Mouse (Mus musculus) liver, embryonic 13.5 days (tissue): Measurements from ENCODE around the gene Nupl1. TPM values are rescaled to one million over a fixed set of nuclear protein-coding genes. Genes with fewer than 3 reads are reported as not detected.
A peak's percentile ranks its signal among the peaks of the same experiment; 100 is the strongest.

ENCODE experiments used
- ATAC-seq: fragments of 200-750 bp; cut with Nextera tagmentation; 2 replicates; pipeline ENCODE4 v1.8.0; 2017; ENCODE audit warnings: low read depth, mild to moderate bottlenecking, moderate number of reproducible peaks, moderate library complexity
- DNase-seq: peaks from one replicate; pipeline ENCODE4 v3.0.0; 2022
- H3K27ac ChIP-seq: fragments of 300-500 bp; sonication (generic); 2 replicates; pipeline ENCODE4 v1.5.1; 2015; ENCODE audit warnings: moderate library complexity, mild to moderate bottlenecking, inconsistent platforms
- H3K27me3 ChIP-seq: fragments of 300-500 bp; sonication (generic); 2 replicates; pipeline ENCODE4 v1.6.1; 2015; ENCODE audit warnings: mild to moderate bottlenecking, inconsistent platforms
- H3K36me3 ChIP-seq: fragments of 300-500 bp; sonication (generic); 2 replicates; pipeline ENCODE4 v1.6.1; 2015; ENCODE audit warnings: mild to moderate bottlenecking, inconsistent platforms
- H3K4me1 ChIP-seq: fragments of 300-500 bp; sonication (generic); replicated peaks from 2 replicates; pipeline ENCODE4 v1.6.1; 2015; ENCODE audit warnings: inconsistent platforms
- H3K4me2 ChIP-seq: fragments of 300-500 bp; sonication (generic); 2 replicates; pipeline ENCODE4 v1.6.1; 2015; ENCODE audit warnings: inconsistent platforms, mild to moderate bottlenecking, moderate library complexity
- H3K4me3 ChIP-seq: fragments of 300-500 bp; sonication (generic); replicated peaks from 2 replicates; pipeline ENCODE4 v1.5.1; 2015; ENCODE audit warnings: mild to moderate bottlenecking, inconsistent platforms
- H3K9ac ChIP-seq: fragments of 300-500 bp; sonication (generic); 2 replicates; pipeline ENCODE4 v1.6.1; 2015; ENCODE audit warnings: mild to moderate bottlenecking, inconsistent platforms
- H3K9me3 ChIP-seq: fragments of 300-500 bp; sonication (generic); replicated peaks from 2 replicates; pipeline ENCODE4 v1.6.1; 2016; ENCODE audit warnings: inconsistent platforms
- WGBS: fragments of 180-500 bp; shearing (Covaris S2); methylation state at CpG from one replicate; pipeline ENCODE4 v1.1.7; 2015; ENCODE audit not compliant: insufficient replicate concordance; 5-methylcytosine and 5-hydroxymethylcytosine counted together
- polyA plus RNA-seq: library from polyadenylated mRNA; unstranded; fragments of >200 nt; fragmentation: Nextera tagmentation; extraction: Ambion mirVana; gene quantifications from 2 replicates; pipeline ENCODE4 v1.2.1, GENCODE M21; 2015

Gene Nupl1
- polyA plus RNA-seq, 1 experiment from 2014 or later = not detected

DNA sequence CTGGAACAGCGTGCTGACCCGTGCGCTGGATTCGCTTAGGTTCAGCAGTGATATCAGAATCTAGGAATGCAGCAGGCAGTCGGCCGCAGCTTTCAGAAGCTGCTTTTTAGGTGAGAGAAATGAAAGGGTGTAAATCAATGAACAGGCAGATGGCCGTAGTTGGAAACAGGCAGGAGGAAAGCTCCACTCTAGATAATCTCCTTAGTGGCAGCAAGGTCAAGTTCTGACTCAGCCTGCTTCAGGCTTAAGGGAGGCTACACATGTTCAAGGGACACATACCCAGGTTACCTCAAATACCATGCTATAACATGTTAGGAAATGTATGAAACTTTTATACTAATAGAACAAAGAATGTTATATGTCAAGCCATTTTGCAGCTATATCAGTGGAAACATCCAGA lies 11.1 kb upstream of the Nupl1 start:
- no peak overlapping the region for H3K27ac ChIP-seq
- H3K4me3 ChIP-seq = no peak overlapping the region
- DNase-seq (no peak), ATAC-seq (no peak)
- no peak overlapping the region for H3K4me2 ChIP-seq
- H3K27me3 ChIP-seq = no peaks in the 10 kb centered on the region
- H3K9ac ChIP-seq = no peak overlapping the region
- no peaks in the 10 kb centered on the region for H3K9me3 ChIP-seq
- WGBS = 73% methylated on average over 7 of the region's 7 CpGs
- no peaks in the 10 kb centered on the region for H3K36me3 ChIP-seq
- H3K4me1 ChIP-seq = peaks cover 18% of the 10 kb centered on the region

- no peaks in the 10 kb centered on the region for H3K27me3 ChIP-seq
Measured at GRCm38 (mm10) chr14:60257851-60258250, 6.6 kb upstream of the Nupl1 start.

DNA sequence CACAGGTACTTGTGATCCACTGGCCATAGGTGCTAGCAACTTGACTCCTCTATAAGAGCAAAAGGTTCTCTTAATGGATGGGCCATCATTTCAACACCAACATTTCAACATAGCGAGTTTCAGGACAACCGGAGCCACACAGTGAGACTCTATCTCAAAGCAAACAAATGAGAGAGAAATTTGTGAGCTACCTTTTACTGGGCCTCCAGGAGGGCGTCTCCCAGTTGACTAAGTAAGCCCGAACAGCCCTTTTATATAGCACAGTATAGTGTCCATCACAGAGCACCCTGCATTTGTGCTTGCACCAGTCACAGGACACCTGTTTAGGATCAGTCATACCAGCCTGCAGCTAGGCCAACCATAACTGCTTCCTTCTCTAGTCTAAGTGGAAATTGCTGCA lies 5.9 kb upstream of the Nupl1 start:
- Histone ChIP-seq H3K4me1 (peaks cover 27% of the 10 kb centered on the region), H3K36me3 (no peaks in the 10 kb centered on the region), H3K27me3 (no peaks in the 10 kb centered on the region), H3K4me2 (peak overlapping the region; percentile 49), H3K9ac (peak overlapping the region; percentile 26; the same call in 1 of the 2 replicates), H3K27ac (peak overlapping the region; percentile 39; the same call in 1 of the 2 replicates), H3K4me3 (no peak overlapping the region; the same call in 1 of the 2 replicates), H3K9me3 (no peaks in the 10 kb centered on the region)
- DNase-seq (no peak), ATAC-seq (peak; percentile 76)
- 52% methylated on average over 4 of the region's 4 CpGs for WGBS

More at GRCm38 (mm10) chr14:60257851-60258250, 6.6 kb upstream of the Nupl1 start:
- Histone ChIP-seq H3K4me2 (no peak overlapping the region), H3K9me3 (no peaks in the 10 kb centered on the region), H3K4me3 (no peak overlapping the region), H3K9ac (no peak overlapping the region), H3K36me3 (no peaks in the 10 kb centered on the region), H3K4me1 (peaks cover 20% of the 10 kb centered on the region), H3K27ac (no peak overlapping the region)
- 75% methylated on average over 1 of the region's 1 CpGs for WGBS
- ATAC-seq = no peak
- DNase-seq = no peak

DNA sequence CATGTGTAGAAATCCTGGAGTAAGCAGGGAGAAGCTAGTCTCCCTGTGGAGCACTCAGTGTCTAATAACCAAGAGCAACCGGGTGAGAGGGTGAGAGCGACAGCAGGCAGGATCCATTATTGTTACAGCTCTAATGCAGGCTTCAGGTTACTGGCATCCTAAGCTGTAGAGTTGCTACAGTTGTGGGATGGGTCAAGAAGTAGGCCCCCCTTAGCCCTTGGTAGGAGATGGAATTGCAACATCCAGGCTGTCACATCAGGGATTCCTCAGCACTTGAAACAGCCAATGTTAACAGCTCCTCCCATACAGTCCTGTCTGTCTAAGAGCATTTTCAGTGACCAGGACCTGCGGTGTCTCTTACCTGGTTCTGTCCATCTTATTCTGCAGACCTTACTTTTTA lies 5.1 kb upstream of the Nupl1 start:
- DNase-seq (no peak), ATAC-seq (no peak)
- Histone ChIP-seq H3K27me3 (no peaks in the 10 kb centered on the region), H3K27ac (no peak overlapping the region), H3K4me2 (no peak overlapping the region), H3K9ac (0 out of 2 replicates have a peak overlapping the region, but pooled peaks have one; percentile 26), H3K4me1 (peaks cover 27% of the 10 kb centered on the region), H3K9me3 (no peaks in the 10 kb centered on the region), H3K36me3 (no peaks in the 10 kb centered on the region), H3K4me3 (no peak overlapping the region)
- WGBS = 53% methylated on average over 3 of the region's 3 CpGs

DNA sequence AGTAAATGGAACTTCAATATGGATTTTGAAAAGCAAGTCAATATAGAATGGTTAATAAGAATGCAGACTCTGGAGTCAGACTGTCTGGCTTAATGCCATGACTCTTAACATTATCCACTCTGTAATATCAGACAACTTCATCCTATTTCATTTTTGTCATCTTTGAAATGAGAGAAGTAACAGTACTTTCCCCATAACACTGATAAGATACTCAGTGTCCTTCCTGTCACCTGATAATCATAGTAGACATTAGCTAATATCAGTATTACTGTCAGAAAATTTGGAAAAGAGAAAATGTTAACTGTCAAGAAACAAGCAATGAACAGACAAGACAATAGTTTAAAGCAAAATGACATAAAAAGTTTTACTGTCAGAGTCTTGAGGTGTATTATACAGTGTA lies 3.5 kb upstream of the Nupl1 start:
- no peak for DNase-seq
- H3K4me2 ChIP-seq = no peak overlapping the region
- H3K27me3 ChIP-seq = no peaks in the 10 kb centered on the region
- H3K36me3 ChIP-seq = no peaks in the 10 kb centered on the region
- H3K4me3 ChIP-seq = no peak overlapping the region
- peaks cover 32% of the 10 kb centered on the region for H3K4me1 ChIP-seq
- H3K27ac ChIP-seq = no peak overlapping the region
- no peaks in the 10 kb centered on the region for H3K9me3 ChIP-seq
- no peak overlapping the region for H3K9ac ChIP-seq
- no peak for ATAC-seq

DNA sequence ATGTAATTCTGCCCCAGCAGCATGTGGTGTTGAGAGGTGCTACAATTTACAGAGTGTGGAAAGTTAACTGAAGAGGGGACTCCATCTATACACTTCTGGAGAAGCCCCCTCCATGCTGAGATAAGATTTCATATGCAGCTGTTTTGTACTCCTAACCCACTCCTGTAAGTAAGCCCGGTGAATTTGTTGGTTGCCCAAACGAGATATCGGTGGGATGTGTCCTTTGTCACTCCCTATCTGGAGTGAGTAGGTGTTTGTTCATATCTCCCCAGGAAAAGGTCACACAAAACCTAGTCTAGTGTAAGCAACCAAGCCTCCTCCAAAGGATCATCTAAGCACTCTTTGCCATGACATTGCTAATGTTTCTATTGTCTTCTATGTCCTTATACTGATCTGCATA lies 2.2 kb upstream of the Nupl1 start:
- Histone ChIP-seq H3K4me2 (no peak overlapping the region), H3K4me1 (peaks cover 43% of the 10 kb centered on the region), H3K27ac (no peak overlapping the region), H3K9ac (0 out of 2 replicates have a peak overlapping the region, but pooled peaks have one; percentile 23), H3K27me3 (no peaks in the 10 kb centered on the region), H3K36me3 (no peaks in the 10 kb centered on the region), H3K4me3 (no peak overlapping the region), H3K9me3 (no peaks in the 10 kb centered on the region)
- DNase-seq (no peak), ATAC-seq (no peak)
- 25% methylated on average over 3 of the region's 3 CpGs for WGBS

- Histone ChIP-seq H3K9ac (peak overlapping the region; percentile 98), H3K36me3 (no peaks in the 10 kb centered on the region), H3K4me1 (peaks cover 44% of the 10 kb centered on the region), H3K4me3 (peak overlapping the region; percentile 98), H3K27ac (peak overlapping the region; percentile 87), H3K27me3 (no peaks in the 10 kb centered on the region), H3K9me3 (no peaks in the 10 kb centered on the region), H3K4me2 (peak overlapping the region; percentile 86)
- DNase-seq (no peak), ATAC-seq (no peak)
- 17% methylated on average over 15 of the region's 15 CpGs for WGBS
Measured at GRCm38 (mm10) chr14:60252004-60253000, 1.1 kb upstream of the Nupl1 start.

GRCm38 (mm10) chr14:60250879-60251278 lies 352 bp downstream of the Nupl1 start:
- DNase-seq = no peak
- Histone ChIP-seq H3K9ac (peak overlapping the region; percentile 98), H3K9me3 (no peaks in the 10 kb centered on the region), H3K36me3 (peaks cover 6% of the 10 kb centered on the region), H3K4me3 (peak overlapping the region; percentile 98), H3K4me2 (peak overlapping the region; percentile 69), H3K4me1 (peaks cover 32% of the 10 kb centered on the region), H3K27ac (peak overlapping the region; percentile 87), H3K27me3 (no peaks in the 10 kb centered on the region)
- peak; percentile 46 for ATAC-seq
- WGBS = under 1% methylated on average over 38 of the region's 39 CpGs

- Histone ChIP-seq H3K36me3 (peaks cover 7% of the 10 kb centered on the region), H3K27me3 (no peaks in the 10 kb centered on the region), H3K9ac (peak overlapping the region; percentile 98), H3K4me1 (peaks cover 32% of the 10 kb centered on the region), H3K27ac (peak overlapping the region; percentile 87), H3K4me2 (peak overlapping the region; percentile 69), H3K4me3 (peak overlapping the region; percentile 98), H3K9me3 (no peaks in the 10 kb centered on the region)
- no peak for ATAC-seq
- DNase-seq = no peak
- WGBS = 3% methylated on average over 8 of the region's 8 CpGs
Measured at GRCm38 (mm10) chr14:60250366-60250765, 865 bp downstream of the Nupl1 start.

DNA sequence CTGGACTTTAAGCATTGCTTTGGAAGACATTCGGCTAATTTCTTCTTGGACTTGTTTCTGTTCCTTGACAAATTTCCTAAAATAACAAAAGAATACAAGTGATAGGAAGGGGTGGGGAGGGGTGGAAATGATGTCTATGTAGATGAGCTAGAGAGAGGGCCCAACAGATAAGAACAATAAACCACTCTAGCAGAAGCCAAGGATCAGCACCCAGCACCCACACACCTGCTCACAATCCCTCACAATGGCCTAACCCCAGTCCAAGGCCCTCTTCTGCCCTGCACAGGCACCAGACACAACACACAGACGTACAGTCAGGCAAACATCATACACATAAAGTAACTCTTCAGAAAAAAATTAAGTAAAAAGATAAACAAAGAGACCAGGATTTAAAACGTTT lies 12.7 kb downstream of the Nupl1 start:
- 69% methylated on average over 3 of the region's 3 CpGs for WGBS
- Histone ChIP-seq H3K9me3 (no peaks in the 10 kb centered on the region), H3K36me3 (peaks cover 62% of the 10 kb centered on the region)

DNA sequence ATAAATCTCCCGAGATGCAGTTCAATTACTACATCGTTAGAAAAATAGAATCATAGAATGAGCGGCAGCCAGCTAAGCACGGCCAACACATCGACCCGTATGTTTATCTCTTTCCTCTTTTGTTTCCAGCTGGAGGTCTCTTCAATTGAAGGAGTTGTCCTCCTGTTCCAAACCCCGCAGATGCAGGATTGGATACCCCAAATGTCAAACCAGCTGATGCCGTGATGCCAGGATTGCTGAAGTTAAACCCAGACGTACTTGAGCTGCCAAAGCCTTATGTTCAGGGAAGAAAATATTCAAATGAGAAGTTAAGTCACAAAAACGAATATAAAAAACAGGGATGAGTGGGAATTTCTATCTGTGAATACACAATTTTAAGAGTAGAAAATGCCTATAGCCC lies 31.3 kb downstream of the Nupl1 start:
- ATAC-seq (no peak), DNase-seq (no peak)
- no peaks in the 10 kb centered on the region for H3K27me3 ChIP-seq
- H3K4me1 ChIP-seq = no peaks in the 10 kb centered on the region
- no peak overlapping the region for H3K27ac ChIP-seq
- no peak overlapping the region for H3K9ac ChIP-seq
- 79% methylated on average over 10 of the region's 10 CpGs for WGBS
- H3K9me3 ChIP-seq = no peaks in the 10 kb centered on the region
- peaks cover 50% of the 10 kb centered on the region for H3K36me3 ChIP-seq
- H3K4me3 ChIP-seq = no peak overlapping the region
- H3K4me2 ChIP-seq = no peak overlapping the region

More for the DNA sequence above, 12.7 kb downstream of the Nupl1 start:
- ATAC-seq = no peak
- Histone ChIP-seq H3K4me2 (no peak overlapping the region), H3K4me3 (no peak overlapping the region), H3K27ac (no peak overlapping the region), H3K4me1 (no peaks in the 10 kb centered on the region), H3K9ac (no peak overlapping the region), H3K27me3 (no peaks in the 10 kb centered on the region)
- DNase-seq = no peak
